Mouse (Mus musculus): Measurements from ENCODE around the gene Dpp9.

DNA sequence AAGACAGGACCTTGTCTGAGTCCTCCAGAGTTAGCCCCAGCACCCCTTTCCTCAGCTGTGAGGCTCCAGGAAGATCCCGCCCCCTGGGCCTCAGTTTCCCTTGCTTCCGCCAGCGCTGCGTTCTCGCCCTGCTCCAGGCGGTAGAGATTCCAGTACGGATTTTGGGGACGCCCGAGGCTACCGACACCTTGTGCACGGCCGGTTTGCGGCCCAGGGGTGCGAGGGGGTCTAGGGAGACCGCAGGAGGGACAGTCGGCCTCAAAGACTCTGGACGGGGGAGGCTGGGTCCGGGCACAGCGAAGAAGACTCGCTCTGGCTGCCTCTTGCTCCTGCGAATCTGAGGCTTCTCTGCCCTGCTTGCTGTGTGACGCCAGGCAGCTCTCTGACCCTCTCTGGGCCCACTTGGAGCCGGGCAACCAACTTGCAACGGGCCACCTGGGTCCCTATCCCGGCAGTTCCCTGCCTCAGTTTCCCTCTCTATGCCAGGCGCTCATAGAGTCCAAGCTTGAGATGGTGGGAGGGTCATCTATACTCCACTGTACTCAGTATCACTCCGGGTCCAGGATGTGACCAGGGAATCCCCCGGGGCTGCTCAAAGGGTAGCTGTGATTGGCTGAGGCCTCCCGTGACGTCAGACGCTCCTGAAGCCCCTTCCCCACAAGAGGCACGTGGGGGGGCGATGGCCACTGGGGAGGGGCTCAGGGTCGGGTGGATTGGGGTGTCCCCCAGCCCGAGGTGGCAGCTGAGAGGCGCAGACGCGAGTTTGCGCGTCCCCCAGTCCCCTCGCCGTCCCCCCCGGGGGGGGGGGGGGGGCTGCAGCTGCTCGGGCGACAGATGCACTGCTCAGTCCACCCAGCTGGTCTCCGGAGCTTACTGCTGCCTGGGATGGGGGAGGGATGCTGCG is 76.8 kb downstream of the Dpp9 start:
- TF ChIP-seq POLR2A (IDR thresholded peaks at IDR 0.05; ENCODE audit: insufficient read length, low read depth) = no peak
- TF ChIP-seq POLR2AphosphoS2 (IDR thresholded peaks at IDR 0.05; ENCODE audit: insufficient read length, low read depth) = no peak
- no peak for TF ChIP-seq USF1 (IDR thresholded peaks at IDR 0.05; ENCODE audit: low read depth)
- TF ChIP-seq TCF12 (IDR thresholded peaks at IDR 0.05; ENCODE audit: insufficient read depth, poor library complexity, severe bottlenecking) = peak; percentile 91
- TF ChIP-seq MYOG (IDR thresholded peaks at IDR 0.05; ENCODE audit: control insufficient read depth in 1 of 3, insufficient read depth in 1 of 3, insufficient read length in 2 of 3, low read depth in 2 of 3) = peak; percentile 38 to 99 (median 98)
- TF ChIP-seq MYOD1 (IDR thresholded peaks at IDR 0.05; ENCODE audit: control insufficient read depth in 1 of 3, insufficient read length in 2 of 3, low read depth in 2 of 3) = peak in 2 of 3 experiments; percentile 92 to 97
- no peak for TF ChIP-seq SRF (IDR thresholded peaks at IDR 0.05; ENCODE audit: control insufficient read depth, insufficient read length, low read depth)
- TF ChIP-seq E2F4 (IDR thresholded peaks at IDR 0.05; ENCODE audit: insufficient read depth) = no peak
- no peak for TF ChIP-seq MAX (IDR thresholded peaks at IDR 0.05; ENCODE audit: low read depth)
- TF ChIP-seq CEBPB (IDR thresholded peaks at IDR 0.05; ENCODE audit: insufficient read depth, poor library complexity, severe bottlenecking) = no peak
